Mouse (Mus musculus) left cerebral cortex, postnatal 25 days (tissue): ENCODE data around the gene Erbb4. TPM values are rescaled to one million over a fixed set of nuclear protein-coding genes. Genes with fewer than 3 reads are reported as not detected.

ENCODE experiments used
- DNase-seq, 2 experiments: peaks; one replicate each; pipeline ENCODE4 v3.0.0; 2022; ENCODE audit warnings: low spot score in 2 of 2, mixed read lengths in 1 of 2
- intact Hi-C: fragments of 180-260 bp; cut with DNase I; formaldehyde crosslinking; loops from one replicate; pipeline ENCODE4 v1.15.1; 2025
- total RNA-seq, 2 experiments: library from RNA; stranded (reverse); gene quantifications; 2 replicates each; pipeline ENCODE4 v1.2.3; 2021

Gene Erbb4
- total RNA-seq, result 10 to 100 TPM; 55.8 to 61.4 TPM

DNA sequence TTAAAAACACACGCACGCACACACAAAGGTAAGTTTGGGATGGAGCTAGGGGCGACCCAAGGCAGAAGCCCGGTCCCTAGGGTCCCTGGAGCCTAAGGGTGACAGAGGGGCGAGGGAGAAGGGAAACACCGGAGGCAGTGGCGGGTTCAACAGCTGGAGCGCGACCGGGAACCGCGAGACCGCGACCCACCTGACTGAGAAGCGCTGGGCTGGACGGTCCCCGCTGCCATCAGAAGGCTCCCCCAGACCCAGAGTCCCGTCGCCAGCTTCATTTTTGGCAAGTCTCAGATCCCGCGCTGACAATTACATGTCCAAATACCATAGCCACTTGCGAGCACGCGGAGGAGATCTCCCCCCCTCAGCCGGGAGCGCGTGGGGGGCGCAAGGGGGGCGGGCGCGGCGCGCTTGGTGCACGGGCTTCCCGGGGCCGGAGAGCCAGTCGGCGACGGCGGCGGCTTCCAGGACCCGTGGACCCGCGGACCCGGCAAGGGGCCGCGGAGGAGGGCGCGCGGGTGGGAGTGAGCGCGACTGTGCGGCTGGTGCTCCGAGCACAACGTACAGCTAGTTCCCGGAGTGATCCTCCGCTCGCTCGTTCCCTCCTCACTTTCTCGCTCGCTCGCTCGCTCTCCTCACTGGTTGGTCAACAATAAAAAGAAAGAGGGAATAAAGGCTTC is at the start of gene Erbb4:
TSS of gene Erbb4 (minus strand) at position 575 of the 674 bp plus-strand sequence.
- intact Hi-C loops, result no loop called here

DNA sequence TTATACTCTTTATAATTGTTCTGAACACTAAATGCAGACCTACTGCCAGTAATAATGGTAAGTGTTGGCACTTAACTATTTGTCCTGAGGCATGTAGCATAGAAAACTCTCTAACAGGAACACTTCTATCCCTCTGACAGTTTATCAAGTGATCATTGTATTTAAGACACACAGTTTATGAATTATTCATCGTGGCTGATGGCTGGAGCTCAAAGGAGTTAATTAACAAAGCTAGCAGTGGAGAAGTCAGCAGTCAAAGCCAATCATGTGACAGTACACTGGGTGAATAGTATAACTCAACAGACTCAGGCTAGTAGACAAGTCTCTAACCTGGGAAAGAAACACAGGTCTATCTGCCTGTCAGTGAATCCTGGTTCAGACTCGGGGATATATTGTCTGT is 49.5 kb upstream of the Erbb4 start:
- DNase-seq, result no peak
- intact Hi-C loops, result no loop called here

More for the DNA sequence above, at the start of gene Erbb4:
- peak; percentile 6 to 31 for DNase-seq

DNA sequence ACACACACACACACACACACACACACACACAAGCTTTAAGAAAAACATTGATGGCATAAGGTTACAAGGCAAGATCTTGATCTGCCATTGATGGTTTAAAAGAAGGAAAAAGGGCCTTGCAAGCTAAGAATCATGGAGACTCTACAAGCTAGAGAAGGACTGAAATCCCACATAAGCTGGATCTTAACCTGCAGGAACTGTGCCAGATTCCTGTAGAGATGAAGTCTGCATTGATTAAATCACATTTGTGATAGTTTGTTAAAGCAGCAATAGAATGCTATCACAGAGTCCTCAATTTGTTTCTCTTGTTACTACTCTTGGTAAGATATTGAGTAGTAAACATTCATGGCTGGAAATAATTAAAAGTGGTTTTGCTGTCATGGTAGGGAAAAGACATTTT is 33.5 kb upstream of the Erbb4 start:
- DNase-seq, result no peak
- intact Hi-C loops, result no loop called here

DNA sequence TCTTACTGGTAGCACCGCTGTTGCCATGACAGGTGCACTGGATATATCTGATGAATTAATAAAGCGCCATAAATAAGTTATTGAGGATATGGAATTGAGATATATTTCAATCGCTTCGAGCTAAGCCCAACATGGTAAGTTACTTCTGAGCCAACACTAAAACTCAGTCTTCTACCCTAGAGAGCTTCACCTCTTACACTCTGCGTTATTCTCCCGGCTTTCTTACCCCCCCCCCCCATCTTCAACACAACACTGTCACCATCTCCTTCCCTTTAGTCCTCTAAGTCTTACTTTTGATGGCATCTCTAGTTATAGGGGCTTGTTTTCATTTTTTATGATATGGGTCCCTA is 31.6 kb upstream of the Erbb4 start:
- intact Hi-C loops, result loop anchor here (2.0 to 10.0 kb wide), 5 partner anchors 1032 to 1959 kb away; no protein-coding TSS in a partner anchor
- no peak for DNase-seq

DNA sequence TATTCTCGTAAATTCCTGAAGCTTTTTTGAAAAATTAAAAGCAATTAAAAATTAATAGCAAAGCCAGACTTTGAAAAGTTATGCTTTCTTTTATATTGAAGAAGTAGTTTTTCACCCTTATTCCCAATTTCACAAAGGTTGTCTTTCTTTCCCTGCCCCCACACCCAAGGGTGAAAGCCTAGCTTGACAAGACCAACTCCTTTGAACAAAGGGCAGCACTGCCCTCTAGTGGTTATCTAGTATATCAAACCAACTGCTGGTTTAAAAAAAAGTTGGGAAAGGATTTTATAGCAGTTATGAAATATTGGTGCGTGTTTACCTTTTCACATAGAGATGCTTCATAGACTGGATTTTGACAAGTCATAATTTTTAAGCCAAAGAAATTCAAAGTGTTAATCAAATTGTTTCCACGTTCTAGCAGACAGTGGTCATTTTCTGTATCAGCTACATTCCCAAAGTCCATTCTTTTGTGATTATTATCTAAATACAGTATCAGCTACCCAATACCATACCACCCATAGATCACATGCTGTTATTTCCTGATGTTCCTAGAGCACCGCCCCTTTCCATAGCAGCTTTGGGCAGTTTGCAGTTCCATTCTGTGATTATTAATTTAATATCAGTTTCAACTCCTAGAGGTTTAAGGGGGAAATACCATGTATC is 31.1 kb upstream of the Erbb4 start:
- DNase-seq, result peak; percentile 65 to 71
- intact Hi-C loops, result loop anchor here (2.0 to 10.0 kb wide), 5 partner anchors 1032 to 1958 kb away; no protein-coding TSS in a partner anchor

DNA sequence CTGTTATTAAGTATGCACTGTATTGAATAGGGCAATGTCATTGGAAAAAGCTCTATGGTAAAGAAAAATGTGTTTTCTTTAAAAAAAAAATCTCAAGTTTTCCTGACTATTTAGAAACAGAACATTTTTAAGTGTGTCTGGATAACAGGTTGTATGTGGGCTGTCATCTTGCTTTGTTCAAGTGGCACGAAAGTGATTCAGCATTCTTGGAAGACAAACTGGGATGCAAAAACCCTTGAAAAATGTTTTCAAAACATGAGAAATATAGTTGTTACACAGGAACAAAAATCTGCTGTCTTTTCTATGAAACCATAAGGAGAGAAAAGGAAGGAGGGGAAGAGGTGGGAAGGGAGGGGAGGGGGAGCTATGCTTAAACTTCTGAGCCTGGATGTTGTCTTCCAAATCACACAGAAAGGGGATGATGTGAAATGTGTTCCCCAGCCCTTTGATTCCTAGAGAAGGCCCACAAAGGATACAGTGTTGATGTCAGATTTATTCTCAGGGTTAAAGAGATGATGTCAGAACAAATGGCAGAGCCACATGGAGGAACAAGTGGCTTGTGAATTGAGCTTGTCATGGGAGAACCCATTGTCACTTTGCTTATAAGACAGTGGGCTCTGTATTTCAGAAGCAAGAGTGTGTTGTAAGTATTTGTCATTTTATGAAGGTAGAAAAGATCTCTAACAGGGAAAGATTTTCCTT is 16.4 kb upstream of the Erbb4 start:
- intact Hi-C loops, result no loop called here
- DNase-seq, result peak in 1 of 2 experiments; percentile 47

DNA sequence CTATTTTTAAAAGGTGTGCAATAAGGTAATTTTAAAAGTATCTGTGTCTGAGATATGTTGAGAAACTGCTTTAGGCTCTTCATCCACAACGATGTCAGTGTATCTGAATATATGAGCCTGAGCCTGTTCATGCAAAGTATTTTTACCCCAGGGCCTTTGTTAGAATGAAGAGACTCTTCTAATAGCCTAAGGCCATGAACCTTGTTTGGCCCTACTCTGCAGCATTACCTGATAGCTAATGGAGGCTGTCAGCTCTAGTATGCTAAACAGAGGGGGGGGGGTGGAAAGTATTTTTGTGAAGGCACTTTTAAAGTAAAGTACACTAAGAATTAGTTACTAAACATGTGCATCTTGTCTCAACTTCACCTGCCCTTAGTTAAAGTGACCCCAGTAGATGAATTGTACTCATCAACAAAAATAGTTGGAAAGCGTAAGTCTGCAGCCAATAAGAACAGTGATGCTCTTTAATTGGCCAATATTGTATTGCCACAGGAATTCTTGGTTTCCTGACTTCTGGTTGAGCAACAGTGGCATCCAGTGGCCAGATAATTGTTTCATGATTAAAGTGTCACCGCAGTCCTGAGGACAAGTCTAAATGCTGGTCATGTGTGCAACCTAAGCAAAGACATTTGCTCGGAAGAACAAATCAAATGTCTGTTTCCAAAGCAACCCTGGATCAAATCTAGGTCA is 10.5 kb upstream of the Erbb4 start:
- peak in 1 of 2 experiments; percentile 8 for DNase-seq
- intact Hi-C loops, result no loop called here

DNA sequence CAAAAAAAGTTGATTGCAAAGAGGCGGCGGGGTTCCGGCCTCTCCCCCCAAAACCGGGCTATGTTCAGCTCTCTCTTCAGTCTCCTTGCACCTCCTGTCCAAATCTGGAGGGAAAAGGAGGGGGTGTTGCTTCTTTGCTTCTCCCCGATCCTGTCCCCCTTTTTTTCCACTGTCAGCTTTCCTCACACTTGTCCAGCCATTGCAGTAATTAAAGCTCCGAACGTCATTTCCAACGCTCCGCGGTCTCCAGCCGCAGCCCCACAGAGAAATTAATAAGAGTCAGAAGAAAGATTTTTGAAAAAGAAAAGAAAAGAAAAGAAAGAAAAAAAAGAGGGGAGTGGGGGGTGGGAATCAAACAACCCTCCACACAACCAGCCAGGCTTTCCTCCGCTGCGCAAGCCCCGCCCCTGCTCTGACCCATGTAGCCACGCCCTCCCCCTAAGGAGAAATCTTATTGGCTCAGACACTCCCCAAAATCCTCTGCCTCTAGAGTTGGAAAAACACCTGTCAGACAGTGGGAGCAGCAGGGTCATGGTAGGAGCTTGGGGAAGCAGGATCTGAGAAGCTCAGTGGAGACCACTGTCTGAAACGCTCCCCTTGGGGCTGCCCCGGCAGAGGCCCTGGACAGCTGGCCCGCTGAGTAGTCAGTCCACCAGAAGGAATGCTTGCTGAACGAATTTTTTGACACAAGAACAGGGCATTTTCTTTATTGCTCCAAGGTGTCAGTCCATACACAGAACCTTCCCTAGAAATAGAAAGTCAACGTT is 483 bp upstream of the Erbb4 start:
- intact Hi-C loops, result no loop called here
- peak; percentile 45 for DNase-seq

DNA sequence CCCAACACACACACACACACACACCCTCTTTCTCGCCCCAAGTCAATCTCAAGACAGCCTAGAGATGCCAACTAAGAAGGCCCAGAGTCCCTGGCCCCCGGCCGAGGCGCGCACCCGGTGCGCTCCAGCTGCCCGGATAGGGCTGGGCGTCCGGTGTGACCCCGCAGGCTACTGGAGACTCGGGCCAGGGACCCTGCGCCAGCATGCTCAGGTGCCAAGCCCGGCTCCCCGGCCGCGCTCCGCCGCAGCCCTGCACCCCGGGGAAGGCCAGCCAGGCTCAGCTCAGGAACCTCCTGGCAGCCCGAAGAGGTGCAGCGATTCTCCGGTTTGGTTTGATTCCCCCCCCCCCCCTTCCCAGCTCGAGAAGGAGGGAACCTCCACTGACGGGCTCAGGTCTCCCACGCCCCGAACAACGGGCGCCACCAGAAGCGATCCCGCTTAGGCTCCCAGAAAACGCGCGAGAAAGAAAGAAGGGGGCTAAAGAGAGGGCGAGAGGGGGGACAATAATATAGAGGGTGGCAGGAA is 860 bp downstream of the Erbb4 start:
- peak in 1 of 2 experiments; percentile 32 for DNase-seq
- intact Hi-C loops, result no loop called here

DNA sequence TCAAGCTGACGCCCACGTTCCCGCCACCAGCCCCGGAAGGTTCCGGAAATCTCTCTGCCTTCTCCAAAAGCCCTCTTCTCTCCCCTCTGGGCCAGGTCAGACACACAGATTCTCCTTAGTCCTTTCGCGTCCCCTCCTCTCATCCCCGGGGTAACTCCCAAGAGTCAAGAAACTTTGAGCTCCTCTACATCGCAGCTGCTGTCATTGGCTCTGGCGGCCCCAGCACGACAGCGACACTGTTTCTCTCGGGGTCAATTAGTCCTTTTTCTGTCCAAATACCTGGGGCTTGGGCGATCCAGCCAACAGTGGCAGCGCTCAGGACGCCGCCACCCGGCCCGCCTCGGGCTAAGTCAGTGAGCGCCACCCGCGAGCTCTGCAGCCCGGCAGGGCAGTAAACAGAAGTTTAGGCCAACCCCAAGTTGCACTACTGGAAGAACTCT is 1.5 kb downstream of the Erbb4 start:
- DNase-seq, result peak; percentile 8 to 13
- intact Hi-C loops, result no loop called here

DNA sequence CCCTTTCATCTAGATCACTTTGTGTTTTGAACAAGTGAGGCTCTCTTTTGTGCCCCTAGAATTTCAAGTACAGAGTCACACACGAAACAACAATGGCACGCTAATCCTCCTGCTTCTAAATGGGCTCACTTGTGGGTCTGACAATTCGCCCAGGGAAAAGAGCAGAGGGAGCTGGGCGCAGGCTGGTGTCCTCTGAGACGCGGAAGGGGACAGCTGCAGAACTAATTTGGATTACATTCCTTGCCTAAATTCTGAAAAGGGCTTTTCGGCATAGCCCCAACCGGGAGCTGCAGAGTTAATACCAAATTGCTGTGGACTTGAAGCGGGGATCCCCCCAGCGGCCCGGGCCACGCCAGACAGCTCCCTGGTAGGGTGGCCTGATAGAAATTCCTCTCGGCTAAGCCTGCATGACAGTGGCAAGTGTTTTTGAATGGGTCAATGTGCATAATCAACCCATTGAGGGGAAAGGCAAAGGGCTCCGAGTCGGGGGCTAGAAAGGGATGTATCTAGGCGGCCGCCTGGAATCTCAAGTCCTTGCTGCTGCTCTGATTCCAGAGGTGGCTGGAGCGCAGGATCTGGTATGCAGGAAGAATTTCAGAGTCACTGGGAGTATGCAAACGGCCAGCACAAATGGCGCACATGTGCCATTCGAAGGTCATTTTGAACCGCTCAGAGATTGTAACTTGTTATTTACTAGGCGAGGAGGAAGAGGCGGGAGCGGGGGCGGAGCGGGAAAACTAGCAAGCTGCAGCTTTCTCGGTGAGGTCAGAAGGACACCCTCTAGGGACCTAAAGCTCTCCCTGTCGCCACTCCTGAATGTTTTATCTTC is 2.2 kb downstream of the Erbb4 start:
- intact Hi-C loops, result no loop called here
- DNase-seq, result peak; percentile 15 to 19

DNA sequence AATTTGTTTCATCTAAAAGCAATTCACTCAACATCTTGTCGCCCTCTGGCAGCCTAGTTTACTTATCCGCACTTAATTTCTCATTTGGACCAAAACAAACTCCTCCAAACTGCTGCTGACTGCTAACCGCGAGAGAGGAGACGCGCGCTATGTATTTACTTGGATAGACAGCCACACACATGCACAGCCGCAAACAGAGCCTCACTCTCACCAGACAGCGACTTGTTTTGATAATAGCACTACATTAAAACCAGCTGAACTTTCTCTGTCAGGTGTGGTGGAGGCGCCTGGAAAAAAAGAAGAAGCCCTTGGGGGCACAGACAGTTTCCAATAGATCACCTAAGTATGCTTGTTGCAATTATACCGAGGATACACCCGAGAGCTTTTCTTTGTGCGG is 2.8 kb downstream of the Erbb4 start:
- intact Hi-C loops, result no loop called here
- peak; percentile 19 to 21 for DNase-seq

DNA sequence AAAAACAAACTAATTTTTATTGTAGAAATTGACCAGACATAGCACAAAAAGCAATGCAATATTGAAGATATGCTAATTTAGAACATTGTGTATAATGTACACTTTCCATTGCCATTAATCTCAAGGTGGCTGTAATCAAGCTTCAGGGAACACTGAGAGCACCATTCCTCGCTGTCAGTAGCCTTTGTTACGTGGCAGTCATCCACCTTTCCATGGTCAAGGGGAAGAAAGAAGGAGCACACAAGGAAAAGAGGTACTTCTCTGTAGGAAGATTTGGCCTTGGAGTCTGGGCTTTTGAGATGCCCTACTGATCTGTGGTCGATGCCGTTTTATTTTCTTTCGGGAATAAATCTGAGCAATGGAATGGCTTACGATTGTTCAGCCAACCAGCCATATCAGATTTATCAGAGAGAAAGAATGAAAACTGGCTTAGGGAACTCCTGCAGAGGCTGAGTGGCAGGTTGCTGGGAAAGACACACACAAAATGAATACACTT is 4.6 kb downstream of the Erbb4 start:
- intact Hi-C loops, result no loop called here
- no peak for DNase-seq

DNA sequence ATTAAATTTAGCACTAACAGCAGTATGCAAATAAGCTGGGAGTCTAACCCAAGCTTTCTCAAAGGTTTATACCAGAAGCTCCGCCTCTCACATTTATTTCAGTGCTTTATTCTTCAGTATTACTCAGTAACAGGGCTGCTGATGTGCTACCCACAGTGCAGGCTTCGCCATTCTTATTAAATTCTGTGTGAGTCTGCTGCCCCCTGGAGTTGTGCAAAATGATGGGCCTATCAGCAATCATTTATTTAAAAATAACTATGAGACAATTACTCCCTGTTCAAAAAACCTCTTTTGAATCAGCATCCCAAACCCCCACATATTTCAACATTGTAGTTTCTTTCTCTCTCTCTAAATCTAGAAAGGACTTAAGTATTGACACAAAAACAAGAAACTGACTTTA is 6.2 kb downstream of the Erbb4 start:
- intact Hi-C loops, result no loop called here
- DNase-seq, result no peak

DNA sequence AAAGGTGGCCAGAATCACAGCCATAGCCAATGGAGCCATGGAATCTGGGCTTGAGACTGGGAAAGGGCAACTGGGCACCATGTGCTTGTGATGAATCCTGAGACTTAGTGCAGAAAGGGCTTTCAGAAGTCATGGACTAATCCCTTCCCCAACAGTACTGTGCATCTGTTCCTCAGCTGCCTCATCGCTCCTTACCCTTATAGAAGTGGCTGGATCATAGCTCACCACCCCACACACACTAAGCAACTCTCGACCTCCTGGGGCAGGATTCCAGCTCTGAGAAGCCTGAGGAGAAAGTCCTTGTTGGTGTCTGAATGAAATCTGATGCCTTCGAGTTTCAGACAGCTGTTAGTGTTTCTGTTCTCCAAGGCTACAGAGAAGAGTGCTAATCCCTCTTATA is 14.8 kb downstream of the Erbb4 start:
- no peak for DNase-seq
- intact Hi-C loops, result no loop called here

DNA sequence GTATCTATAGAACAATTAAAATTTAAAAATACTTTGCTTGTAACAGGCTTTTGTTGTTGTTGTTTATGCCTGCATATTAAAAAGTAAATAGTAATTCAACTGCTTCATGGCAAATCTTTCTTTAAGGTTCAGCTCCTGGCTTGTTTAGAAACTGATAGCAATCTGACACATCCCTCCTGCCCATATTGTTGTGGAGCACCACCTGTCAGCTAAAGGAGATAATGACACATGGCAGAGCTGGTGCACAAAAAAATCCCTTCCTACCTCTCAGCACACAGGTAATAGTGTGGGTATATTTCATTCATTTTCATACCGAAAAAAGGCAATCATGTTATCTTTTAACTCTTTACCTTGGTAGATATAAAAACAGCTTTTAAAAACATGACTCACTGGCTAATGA is 18.5 kb downstream of the Erbb4 start:
- intact Hi-C loops, result no loop called here
- DNase-seq, result no peak

DNA sequence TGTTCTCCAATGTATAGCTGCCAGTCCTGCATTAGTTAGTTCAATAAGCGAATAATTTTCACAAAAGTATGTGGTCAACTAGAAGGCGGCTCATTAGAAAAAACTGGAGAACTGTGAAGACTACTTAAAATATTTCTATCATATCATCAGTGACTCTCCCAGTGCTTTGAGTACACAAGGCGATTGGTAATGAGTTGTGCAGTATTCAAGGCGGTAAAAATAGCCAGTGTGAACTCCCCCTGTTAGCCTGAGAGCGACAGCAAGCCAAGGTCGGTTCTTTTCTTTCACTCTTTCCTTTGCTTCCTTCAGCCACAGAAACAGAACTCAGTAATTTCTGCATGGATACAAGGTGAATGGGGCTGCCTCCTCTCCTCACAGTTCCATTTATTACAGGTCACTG is 22.1 kb downstream of the Erbb4 start:
- intact Hi-C loops, result no loop called here

DNA sequence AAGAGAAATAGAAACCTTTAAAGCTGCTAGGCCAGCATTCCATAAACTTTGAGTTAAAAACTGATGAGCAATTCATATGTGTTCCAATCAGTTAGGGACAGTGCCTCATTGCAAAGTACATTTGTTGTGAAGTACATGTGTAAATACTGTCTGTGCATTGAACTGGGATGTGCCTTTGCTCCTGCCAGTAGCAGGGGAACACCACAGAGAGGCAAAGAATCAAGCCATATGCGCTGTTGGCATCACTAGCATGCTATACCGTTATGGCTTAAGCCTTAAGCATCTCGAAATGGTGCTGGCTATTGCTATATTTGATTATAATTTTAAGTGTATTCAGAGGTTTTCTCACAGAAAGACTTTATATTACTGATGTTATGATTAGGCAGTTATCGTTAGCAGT is 58.9 kb downstream of the Erbb4 start:
- DNase-seq, result no peak
- intact Hi-C loops, result no loop called here

More for the DNA sequence above, 22.1 kb downstream of the Erbb4 start:
- DNase-seq, result no peak
